Mouse (Mus musculus) frontal cortex, adult 2 months (tissue): Measurements from ENCODE around the gene Fcgr1. TPM values are rescaled to one million over a fixed set of nuclear protein-coding genes. Genes with fewer than 3 reads are reported as not detected.
"Not testable (repeated sequence)": the region's sequence is repeated elsewhere in the genome, so short reads cannot be mapped to it uniquely, and the experiment has no call there.

Experiments
- DNase-seq, 2 experiments: peaks; one replicate each; pipeline ENCODE4 v3.0.0; 2022; ENCODE audit warnings: low spot score in 1 of 2; ENCODE audit errors: extremely low spot score in 1 of 2
- polyA plus RNA-seq: library from polyadenylated mRNA; depleted of rRNA; stranded (reverse); fragments of >200 nt; gene quantifications from 2 replicates; pipeline ENCODE4 v1.2.3, GENCODE M21; 2012

The Fcgr1 gene
- polyA plus RNA-seq, 1 experiment = 4.8 TPM

- DNase-seq = no peak
Observed at GRCm38 (mm10) chr3:96327647-96328046, 33.9 kb upstream of the Fcgr1 start.

- DNase-seq = no peak
Observed at GRCm38 (mm10) chr3:96327131-96327530, 33.4 kb upstream of the Fcgr1 start.

GRCm38 (mm10) chr3:96323806-96324205 lies 30.0 kb upstream of the Fcgr1 start:
- DNase-seq = not testable (repeated sequence)

GRCm38 (mm10) chr3:96322609-96323008 lies 28.8 kb upstream of the Fcgr1 start:
- DNase-seq = no peak

GRCm38 (mm10) chr3:96321891-96322290 lies 28.1 kb upstream of the Fcgr1 start:
- DNase-seq = no peak

- not testable (repeated sequence) for DNase-seq
Observed at GRCm38 (mm10) chr3:96320003-96320402, 26.2 kb upstream of the Fcgr1 start.

GRCm38 (mm10) chr3:96312341-96313098 lies 18.8 kb upstream of the Fcgr1 start:
- DNase-seq = peak; percentile 19 to 47

GRCm38 (mm10) chr3:96309441-96309840 lies 15.7 kb upstream of the Fcgr1 start:
- no peak for DNase-seq

GRCm38 (mm10) chr3:96306506-96306905 lies 12.7 kb upstream of the Fcgr1 start:
- no peak for DNase-seq

- no peak for DNase-seq
Observed at GRCm38 (mm10) chr3:96302076-96302475, 8.3 kb upstream of the Fcgr1 start.

- DNase-seq = no peak
Observed at GRCm38 (mm10) chr3:96300706-96301529, 7.1 kb upstream of the Fcgr1 start.

GRCm38 (mm10) chr3:96299562-96299961 lies 5.8 kb upstream of the Fcgr1 start:
- no peak for DNase-seq

GRCm38 (mm10) chr3:96298360-96298759 lies 4.6 kb upstream of the Fcgr1 start:
- DNase-seq = no peak

GRCm38 (mm10) chr3:96293368-96293767 lies 401 bp downstream of the Fcgr1 start:
- DNase-seq = no peak

- no peak for DNase-seq
Observed at GRCm38 (mm10) chr3:96292641-96293040, 1.1 kb downstream of the Fcgr1 start.

GRCm38 (mm10) chr3:96290727-96291126 lies 3.0 kb downstream of the Fcgr1 start:
- DNase-seq = not testable (repeated sequence)

GRCm38 (mm10) chr3:96289201-96289600 lies 4.6 kb downstream of the Fcgr1 start:
- no peak for DNase-seq

GRCm38 (mm10) chr3:96287334-96287733 lies 6.4 kb downstream of the Fcgr1 start:
- DNase-seq = not testable (repeated sequence)

GRCm38 (mm10) chr3:96284457-96284856 lies 9.3 kb downstream of the Fcgr1 start:
- peak in 1 of 2 experiments; percentile 73 for DNase-seq

GRCm38 (mm10) chr3:96280660-96281059 lies 13.1 kb downstream of the Fcgr1 start:
- DNase-seq = no peak

GRCm38 (mm10) chr3:96277800-96278624 lies 15.8 kb downstream of the Fcgr1 start:
- peak; percentile 86 to 95 for DNase-seq
